Mouse (Mus musculus) testis, adult 2 months (tissue): Measurements from ENCODE around the gene Cct5.

ENCODE experiments used
- CTCF ChIP-seq: fragments of 200-500 bp; IDR thresholded peaks from 2 replicates; pipeline ENCODE4 v1.5.1; 2012; ENCODE audit warnings: low read depth, mild to moderate bottlenecking, inconsistent platforms, low read length, moderate library complexity; ENCODE audit not compliant: control insufficient read depth, insufficient read depth, insufficient replicate concordance
- POLR2A ChIP-seq: fragments of 200-500 bp; IDR thresholded peaks from 2 replicates; pipeline ENCODE4 v1.6.1; 2012; ENCODE audit warnings: low read depth, mild to moderate bottlenecking, inconsistent platforms, low read length, moderate library complexity; ENCODE audit not compliant: control insufficient read depth

GRCm38 (mm10) chr15:31636091-31636595 is 34.5 kb upstream of the Cct5 start:
- no peak for TF ChIP-seq CTCF
- no peak for TF ChIP-seq POLR2A
